Mouse (Mus musculus) liver, postnatal 0 days (tissue): Measurements from ENCODE around the gene Gse1. TPM values are rescaled to one million over a fixed set of nuclear protein-coding genes. Genes with fewer than 3 reads are reported as not detected.
"Not testable (repeated sequence)": the region's sequence is repeated elsewhere in the genome, so short reads cannot be mapped to it uniquely, and the experiment has no call there.

ENCODE experiments used
- ATAC-seq: fragments of 200-750 bp; cut with Nextera tagmentation; 2 replicates; pipeline ENCODE4 v1.8.0; 2017; ENCODE audit warnings: mild to moderate bottlenecking, moderate library complexity
- DNase-seq: peaks from one replicate; pipeline ENCODE4 v3.0.0-alpha.2; 2016
- H3K27ac ChIP-seq: fragments of 300-500 bp; sonication (generic); 2 replicates; pipeline ENCODE4 v1.5.1; 2014; ENCODE audit warnings: antibody characterized with exemption, moderate library complexity, mild to moderate bottlenecking, low read depth
- H3K27me3 ChIP-seq: fragments of 300-500 bp; sonication (generic); 2 replicates; pipeline ENCODE4 v1.6.1; 2014; ENCODE audit warnings: low read length, control low read depth, mixed read lengths; ENCODE audit not compliant: insufficient read depth
- H3K36me3 ChIP-seq: fragments of 300-500 bp; sonication (generic); replicated peaks from 2 replicates; pipeline ENCODE4 v1.6.1; 2014; ENCODE audit warnings: mild to moderate bottlenecking, control low read depth, low read length, moderate library complexity, mixed read lengths; ENCODE audit not compliant: insufficient read depth
- H3K4me1 ChIP-seq: fragments of 300-500 bp; sonication (generic); 2 replicates; pipeline ENCODE4 v1.6.1; 2014; ENCODE audit warnings: antibody characterized with exemption, mild to moderate bottlenecking, control low read depth; ENCODE audit not compliant: insufficient read depth
- H3K4me2 ChIP-seq: fragments of 300-500 bp; sonication (generic); 2 replicates; pipeline ENCODE4 v1.6.1; 2014; ENCODE audit warnings: low read depth, mild to moderate bottlenecking, low read length, moderate library complexity, mixed read lengths
- H3K4me3 ChIP-seq: fragments of 300-500 bp; sonication (generic); 2 replicates; pipeline ENCODE4 v1.5.1; 2014; ENCODE audit warnings: low read depth, low read length
- H3K9ac ChIP-seq: fragments of 300-500 bp; sonication (generic); replicated peaks from 2 replicates; pipeline ENCODE4 v1.6.1; 2014; ENCODE audit warnings: mild to moderate bottlenecking, moderate library complexity
- H3K9me3 ChIP-seq: fragments of 300-500 bp; sonication (generic); 2 replicates; pipeline ENCODE4 v1.6.1; 2016; ENCODE audit warnings: mild to moderate bottlenecking, control low read depth, low read length, mixed read lengths
- CTCF ChIP-seq: sonication (generic); IDR thresholded peaks from 2 replicates; pipeline ENCODE4 v1.5.1; 2016; ENCODE audit warnings: antibody characterized with exemption, low read depth
- EP300 ChIP-seq: IDR thresholded peaks from 2 replicates; pipeline ENCODE4 v1.6.1; 2016; ENCODE audit warnings: antibody characterized with exemption, low read depth, mild to moderate bottlenecking
- WGBS: fragments of 180-500 bp; shearing (Covaris S2); extraction: QIAGEN DNeasy Blood & Tissue Kit; methylation state at CpG from one replicate; pipeline ENCODE4 v1.1.7; 2014; ENCODE audit not compliant: insufficient replicate concordance; 5-methylcytosine and 5-hydroxymethylcytosine counted together
- polyA plus RNA-seq: library from polyadenylated mRNA; unstranded; fragments of >200 nt; fragmentation: Nextera tagmentation; extraction: Ambion mirVana; gene quantifications from 2 replicates; pipeline ENCODE4 v1.2.1, GENCODE M21; 2015

Gse1 gene
- polyA plus RNA-seq, 1 experiment from 2014 or later, result 7.7 TPM

DNA sequence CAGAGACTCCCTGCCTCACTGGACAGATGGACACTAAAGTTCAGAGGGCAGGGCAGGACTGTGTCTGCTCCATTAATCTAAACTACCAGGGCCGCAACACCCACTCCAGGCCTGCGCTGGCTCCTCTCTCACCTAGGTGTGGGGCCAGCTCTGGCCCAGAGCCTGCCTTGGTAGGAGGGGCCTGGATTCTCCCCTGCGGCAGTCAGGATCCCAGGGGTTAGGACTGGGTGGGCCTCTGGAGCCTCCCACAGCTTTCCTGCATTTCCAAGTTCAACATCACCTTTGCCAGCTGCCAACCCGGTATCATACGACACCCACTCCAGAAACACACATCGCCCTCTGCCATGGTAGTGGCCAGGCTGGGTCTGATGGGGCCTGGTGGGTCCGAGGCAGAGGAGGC lies 102.8 kb downstream of the Gse1 start:
- Histone ChIP-seq H3K27ac (no peak overlapping the region), H3K4me2 (no peak overlapping the region), H3K9me3 (no peaks in the 10 kb centered on the region), H3K27me3 (no peaks in the 10 kb centered on the region), H3K9ac (no peak overlapping the region), H3K36me3 (no peaks in the 10 kb centered on the region), H3K4me3 (no peak overlapping the region), H3K4me1 (peaks cover 32% of the 10 kb centered on the region)
- WGBS, result 81% methylated on average over 7 of the region's 7 CpGs
- ATAC-seq (no peak), DNase-seq (no peak)
- no peak for TF ChIP-seq CTCF
- TF ChIP-seq EP300, result no peak

DNA sequence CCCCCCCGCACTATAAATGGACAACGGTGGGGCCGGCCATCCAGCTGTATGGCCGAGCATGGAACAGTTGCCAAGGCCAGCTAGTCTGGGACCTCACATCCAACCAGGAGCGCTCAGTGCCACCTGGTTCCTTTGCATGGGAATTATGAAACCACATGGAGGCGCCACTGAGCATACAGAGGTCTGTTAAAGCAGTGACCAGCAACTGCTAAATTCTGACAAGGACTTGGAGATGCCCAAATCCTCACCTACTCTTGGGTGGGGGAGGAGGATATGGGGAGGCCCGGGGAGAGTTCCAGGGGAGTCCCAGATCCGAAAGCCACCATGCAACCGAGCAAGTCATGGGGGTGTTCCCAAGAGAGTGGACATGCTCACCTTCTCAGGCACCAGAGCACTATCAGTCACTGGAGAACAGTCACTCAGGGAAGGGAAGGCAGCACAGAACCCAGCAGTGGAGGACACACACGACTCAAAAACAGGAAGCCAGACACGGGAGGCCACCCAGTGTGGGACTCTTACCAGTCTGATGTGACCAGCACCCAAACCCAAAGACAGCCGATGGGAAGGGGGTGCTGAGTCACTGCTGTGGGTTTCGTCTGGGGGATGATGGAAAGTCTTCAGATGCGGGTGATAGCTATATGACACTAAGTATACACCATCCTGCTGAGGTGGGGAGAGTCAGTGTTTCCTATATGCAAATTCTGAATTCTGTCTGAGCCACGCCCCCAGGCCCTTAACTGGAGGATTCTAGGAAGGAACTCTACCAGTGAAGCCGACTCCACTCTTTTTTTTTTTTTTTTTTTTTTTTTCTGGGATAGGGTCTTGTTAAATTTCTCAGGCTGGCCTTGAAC lies 104.3 kb downstream of the Gse1 start:
- Histone ChIP-seq H3K4me2 (peak overlapping the region; percentile 29; the same call in 1 of the 2 replicates), H3K9ac (no peak overlapping the region), H3K9me3 (no peaks in the 10 kb centered on the region), H3K4me1 (peaks cover 36% of the 10 kb centered on the region), H3K27me3 (no peaks in the 10 kb centered on the region), H3K4me3 (no peak overlapping the region), H3K27ac (no peak overlapping the region), H3K36me3 (no peaks in the 10 kb centered on the region)
- no peak for TF ChIP-seq EP300
- TF ChIP-seq CTCF, result peak; percentile 69
- peak; percentile 59 for DNase-seq
- 37% methylated on average over 16 of the region's 16 CpGs for WGBS
- ATAC-seq, result no peak

DNA sequence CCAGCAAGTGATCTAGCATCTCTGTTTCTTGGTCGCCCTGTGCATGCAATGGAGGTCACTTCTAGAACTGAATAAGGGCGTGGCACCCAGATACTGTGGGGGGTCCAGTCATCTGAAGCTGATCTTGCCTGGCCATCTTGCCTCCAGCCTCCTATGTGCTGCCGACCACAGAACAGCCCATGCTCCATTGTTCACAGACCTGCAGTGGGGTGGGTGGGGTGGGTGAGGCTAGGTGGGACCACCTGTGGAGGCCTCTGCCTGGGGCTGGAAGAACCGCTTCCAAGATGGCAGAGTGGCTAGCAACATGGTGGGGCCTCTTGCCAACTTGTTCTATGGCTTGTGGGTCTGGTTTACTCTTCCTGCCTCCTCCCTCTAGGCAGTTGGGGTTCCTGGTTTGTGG lies 105.4 kb downstream of the Gse1 start:
- Histone ChIP-seq H3K4me2 (no peak overlapping the region), H3K9me3 (no peaks in the 10 kb centered on the region; the same call in 1 of the 2 replicates), H3K9ac (no peak overlapping the region), H3K36me3 (no peaks in the 10 kb centered on the region), H3K4me3 (no peak overlapping the region), H3K27ac (no peak overlapping the region), H3K27me3 (no peaks in the 10 kb centered on the region), H3K4me1 (peaks cover 31% of the 10 kb centered on the region)
- TF ChIP-seq CTCF (no peak), EP300 (no peak)
- DNase-seq (no peak), ATAC-seq (no peak)
- 76% methylated on average over 4 of the region's 4 CpGs for WGBS

DNA sequence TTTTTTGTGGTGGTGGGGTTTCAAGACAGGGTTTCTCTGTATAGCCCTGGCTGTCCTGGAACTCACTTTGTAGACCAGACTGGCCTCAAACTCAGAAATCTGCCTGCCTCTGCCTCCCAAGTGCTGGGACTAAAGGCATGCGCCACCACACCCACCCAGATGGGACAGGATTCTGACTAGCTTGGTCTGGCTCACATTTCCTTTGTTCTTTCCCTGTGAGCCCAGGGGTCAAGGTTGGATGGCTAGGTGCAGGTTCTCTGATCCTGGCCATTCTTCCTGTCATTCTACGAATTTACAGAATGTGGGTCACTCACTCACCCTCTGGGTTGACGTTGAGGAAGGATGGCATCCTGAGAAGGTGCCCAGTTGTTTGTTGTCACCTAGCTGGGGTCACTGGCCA lies 106.0 kb downstream of the Gse1 start:
- not testable (repeated sequence) for H3K4me2 ChIP-seq, DNase-seq, H3K36me3 ChIP-seq, H3K27me3 ChIP-seq, H3K9ac ChIP-seq, H3K4me3 ChIP-seq, H3K9me3 ChIP-seq, ATAC-seq
- WGBS, result 57% methylated on average over 3 of the region's 3 CpGs
- H3K4me1 ChIP-seq, result peaks cover 27% of the 10 kb centered on the region
- H3K27ac ChIP-seq, result peak overlapping the region; percentile 66; the same call in 1 of the 2 replicates

DNA sequence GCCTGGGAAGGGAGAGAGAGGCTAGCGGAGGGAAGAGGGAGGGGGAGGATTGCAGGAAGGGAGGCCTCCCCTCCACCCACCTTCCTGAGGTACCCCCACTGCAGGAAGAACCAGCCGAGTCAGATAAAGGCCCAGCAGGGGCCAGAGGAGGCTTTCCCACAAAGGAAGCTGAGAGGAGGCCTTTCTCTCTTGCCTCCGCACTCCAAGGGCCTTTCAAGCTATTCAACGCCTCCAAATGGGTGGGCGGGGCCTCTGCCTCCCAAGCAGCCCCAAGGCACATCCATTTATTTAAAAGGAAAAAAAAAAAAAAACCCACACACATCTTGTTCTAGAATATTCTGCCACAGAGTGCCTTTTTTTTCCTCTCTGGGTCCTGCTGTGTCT lies 106.6 kb downstream of the Gse1 start:
- Histone ChIP-seq H3K36me3 (no peaks in the 10 kb centered on the region), H3K27me3 (no peaks in the 10 kb centered on the region), H3K4me1 (peaks cover 31% of the 10 kb centered on the region), H3K27ac (peak overlapping the region; percentile 66; the same call in 1 of the 2 replicates), H3K9ac (0 out of 2 replicates have a peak overlapping the region, but pooled peaks have one; percentile 16), H3K4me2 (peak overlapping the region; percentile 68), H3K9me3 (no peaks in the 10 kb centered on the region; the same call in 1 of the 2 replicates), H3K4me3 (peak overlapping the region; percentile 17; the same call in 1 of the 2 replicates)
- DNase-seq (no peak), ATAC-seq (peak; percentile 22)
- 21% methylated on average over 5 of the region's 5 CpGs for WGBS
- TF ChIP-seq CTCF, result no peak
- TF ChIP-seq EP300, result no peak

DNA sequence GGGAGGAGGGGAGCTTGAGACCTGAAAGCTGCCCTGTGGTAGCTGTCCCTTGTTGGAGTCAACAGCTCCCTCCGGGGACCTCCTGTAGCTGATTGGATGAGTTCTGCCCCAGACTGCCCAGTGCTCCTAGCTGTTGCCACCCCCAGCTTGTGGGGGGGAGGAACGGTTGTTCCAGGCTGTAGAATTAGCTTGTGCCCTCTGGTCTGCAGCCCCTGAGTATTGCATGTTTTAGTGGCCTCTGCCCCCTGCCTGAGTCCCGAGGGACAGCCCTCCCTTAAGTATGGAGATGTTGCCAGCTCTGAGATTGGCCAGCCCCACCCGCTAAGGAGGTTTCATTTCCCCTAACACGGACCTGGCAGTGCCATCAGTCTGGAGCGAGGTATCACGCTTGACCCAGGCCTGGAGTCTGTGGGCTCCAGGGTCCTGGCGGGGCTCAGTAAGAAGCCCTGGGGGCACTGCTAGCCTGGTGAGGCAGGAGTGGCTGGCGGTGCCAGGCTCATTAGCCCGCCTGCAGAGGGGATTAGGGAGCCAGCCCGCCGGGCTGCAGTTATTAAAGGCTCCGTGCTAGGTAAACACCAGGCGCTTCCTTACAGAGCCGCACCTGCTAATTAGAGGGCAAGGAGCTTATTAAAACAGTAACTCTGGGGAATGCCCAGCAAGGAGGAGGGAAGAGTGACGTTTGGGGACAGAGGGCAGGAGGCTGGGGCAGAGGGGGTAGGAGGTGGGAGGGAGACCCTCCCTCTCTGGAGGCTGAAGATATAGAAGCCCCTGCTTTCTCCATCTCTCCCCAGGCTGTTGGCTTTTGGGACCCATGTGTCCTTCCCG lies 107.2 kb downstream of the Gse1 start:
- no peaks in the 10 kb centered on the region for H3K27me3 ChIP-seq
- peak overlapping the region; percentile 17 for H3K4me3 ChIP-seq
- H3K27ac ChIP-seq, result peak overlapping the region; percentile 66
- no peak for TF ChIP-seq EP300
- TF ChIP-seq CTCF, result no peak
- H3K4me1 ChIP-seq, result peaks cover 31% of the 10 kb centered on the region
- H3K9ac ChIP-seq, result peak overlapping the region; percentile 34; the same call in 1 of the 2 replicates
- 9% methylated on average over 17 of the region's 17 CpGs for WGBS
- H3K9me3 ChIP-seq, result no peaks in the 10 kb centered on the region; the same call in 1 of the 2 replicates
- H3K36me3 ChIP-seq, result no peaks in the 10 kb centered on the region
- peak; percentile 22; the same call in 1 of the 2 replicates for ATAC-seq
- peak overlapping the region; percentile 68 for H3K4me2 ChIP-seq
- peak; percentile 59 for DNase-seq
